Mouse (Mus musculus) kidney, adult 2 months (tissue): Measurements from ENCODE around the gene Mapkapk3.
"Not testable (repeated sequence)": the region's sequence is repeated elsewhere in the genome, so short reads cannot be mapped to it uniquely, and the experiment has no call there.

Source experiments
- CTCF ChIP-seq: fragments of 200-500 bp; conservative IDR thresholded peaks from 2 replicates; pipeline ENCODE4 v1.5.1; 2011; ENCODE audit warnings: low read depth, mild to moderate bottlenecking, control low read depth, low read length, moderate library complexity, mixed read lengths; ENCODE audit not compliant: insufficient read depth, insufficient read length
- POLR2A ChIP-seq: fragments of 200-500 bp; IDR thresholded peaks from one replicate; pipeline ENCODE4 v1.6.1; 2011; ENCODE audit warnings: low read depth, low read length, control low read depth

GRCm38 (mm10) chr9:107306673-107307072, 17.0 kb upstream of the Mapkapk3 start:
- not testable (repeated sequence) for TF ChIP-seq CTCF, POLR2A
